24 mouse cellular contexts compared by ENCODE assay signal in genomic region chr16:48405674-48406403, GRCm38 (mm10). TPM values are rescaled to one million over a fixed set of nuclear protein-coding genes. Genes with fewer than 3 reads are reported as not detected.
DNase-seq lines count a peak whose midpoint lies in the region; ATAC-seq and TF ChIP-seq lines count a peak whose summit lies in the region.
"Had no signal": no experiment of that assay in that cellular context is flagged by ENCODE, and none has a peak within 500 bp of the region (broad histone marks: within the 10 kb centered on the region; RNA-seq: fewer than 3 reads in every experiment).

No protein-coding gene starts in this region.

- H3K4me1 ChIP-seq in kidney, adult 2 months (ENCODE audit: control insufficient read depth, insufficient read depth, low read length): peaks cover 2% of the 10 kb centered on the region; the same call in 1 of the 2 replicates
- no peaks in the 10 kb centered on the region for H3K4me1 ChIP-seq in neural tube, embryonic 12.5 days
- no peaks in the 10 kb centered on the region for H3K4me1 ChIP-seq in heart, adult 2 months (ENCODE audit: control insufficient read depth, insufficient read depth, low read length)
- H3K4me1 ChIP-seq: heart, embryonic 15.5 days; midbrain, embryonic 12.5 days had no signal

- intact Hi-C loops in heart, adult 2 months (cut with DNase I): no loop called here

- no peak overlapping the region for H3K4me2 ChIP-seq in neural tube, embryonic 12.5 days (replicated peaks)
- H3K4me2 ChIP-seq: heart, embryonic 15.5 days; midbrain, embryonic 12.5 days had no signal

- DNase-seq in adrenal gland, postnatal 10 days: peak; percentile 16
- no peak for DNase-seq in adrenal gland, adult 18-20 months (ENCODE audit: low spot score in 2 of 2)
- DNase-seq in kidney, adult 2 months: peak; percentile 57
- DNase-seq in kidney, postnatal 4 days: no peak
- peak; percentile 13 to 28 for DNase-seq in adrenal gland, postnatal 36 days
- no peak for DNase-seq in urinary bladder, postnatal 14 days (ENCODE audit: low spot score)
- no peak for DNase-seq in heart, adult 2 months
- DNase-seq: cerebellum, postnatal 10 days; gastrocnemius, postnatal 10 days; heart, adult 18-20 months; liver; liver, postnatal 0 days; lung, postnatal 14 days; right cerebral cortex, postnatal 4 days; thymus, postnatal 4 days had no signal

- H3K9me3 ChIP-seq in neural tube, embryonic 12.5 days: no peaks in the 10 kb centered on the region
- H3K9me3 ChIP-seq: heart, embryonic 15.5 days; midbrain, embryonic 12.5 days had no signal

- H3K9ac ChIP-seq in neural tube, embryonic 12.5 days: no peak overlapping the region
- no peak overlapping the region for H3K9ac ChIP-seq in heart, adult 2 months (ENCODE audit: low read depth, low read length)
- H3K9ac ChIP-seq: heart, embryonic 15.5 days; liver, postnatal 0 days; midbrain, embryonic 12.5 days had no signal

- no peak overlapping the region for H3K27ac ChIP-seq in kidney, adult 2 months (ENCODE audit: insufficient read depth, low read depth, low read length)
- no peak overlapping the region for H3K27ac ChIP-seq in neural tube, embryonic 12.5 days
- H3K27ac ChIP-seq in heart, adult 2 months: no peak overlapping the region
- H3K27ac ChIP-seq: heart, embryonic 15.5 days; midbrain, embryonic 12.5 days had no signal

- TF ChIP-seq EP300 in heart, adult 2 months (IDR thresholded peaks at IDR 0.05; ENCODE audit: insufficient read depth, low read depth, low read length): no peak

- H3K79me2 ChIP-seq in heart, adult 2 months (replicated peaks; ENCODE audit: control insufficient read depth, insufficient read depth, low read length): no peaks in the 10 kb centered on the region

- TF ChIP-seq POLR2A in kidney, adult 2 months (IDR thresholded peaks at IDR 0.05; ENCODE audit: low read depth, low read length): no peak
- TF ChIP-seq POLR2A in heart, adult 2 months (IDR thresholded peaks at IDR 0.05; ENCODE audit: insufficient read depth, low read depth, low read length): no peak

- H3K4me3 ChIP-seq in kidney, adult 2 months (ENCODE audit: insufficient read depth, low read depth, low read length): no peak overlapping the region
- H3K4me3 ChIP-seq in neural tube, embryonic 12.5 days: no peak overlapping the region
- no peak overlapping the region for H3K4me3 ChIP-seq in heart, adult 2 months
- H3K4me3 ChIP-seq: heart, embryonic 15.5 days; midbrain, embryonic 12.5 days; myocyte had no signal

- 38% methylated on average over 10 of the region's 10 CpGs for WGBS in kidney, adult 2 months
- WGBS in neural tube, embryonic 12.5 days: 47% methylated on average over 10 of the region's 10 CpGs
- 68% methylated on average over 10 of the region's 10 CpGs for WGBS in heart, adult 2 months

- no peaks in the 10 kb centered on the region for H3K27me3 ChIP-seq in kidney, adult 2 months (replicated peaks; ENCODE audit: control insufficient read depth, insufficient read depth, low read length)
- H3K27me3 ChIP-seq in neural tube, embryonic 12.5 days (replicated peaks): no peaks in the 10 kb centered on the region
- no peaks in the 10 kb centered on the region for H3K27me3 ChIP-seq in heart, adult 2 months (ENCODE audit: control insufficient read depth, insufficient read depth, low read length)
- H3K27me3 ChIP-seq: heart, embryonic 15.5 days; midbrain, embryonic 12.5 days had no signal

- ATAC-seq in neural tube, embryonic 12.5 days (ENCODE audit: low FRiP score, low read depth): peak; percentile 71; the same call in 1 of the 2 replicates
- ATAC-seq: liver, postnatal 0 days had no signal

- TF ChIP-seq CTCF in kidney, adult 2 months (conservative IDR thresholded peaks at IDR 0.05; ENCODE audit: insufficient read depth, insufficient read length, low read depth, low read length): no peak
- TF ChIP-seq CTCF in heart, adult 2 months (IDR thresholded peaks at IDR 0.05): no peak

- no peaks in the 10 kb centered on the region for H3K36me3 ChIP-seq in kidney, adult 2 months (ENCODE audit: control insufficient read depth, insufficient read depth, low read length)
- no peaks in the 10 kb centered on the region for H3K36me3 ChIP-seq in neural tube, embryonic 12.5 days
- H3K36me3 ChIP-seq in heart, adult 2 months (ENCODE audit: control insufficient read depth, insufficient read depth, low read length): no peaks in the 10 kb centered on the region
- H3K36me3 ChIP-seq: heart, embryonic 15.5 days; midbrain, embryonic 12.5 days had no signal

RNA-seq across cellular contexts. Expression of gene Gm5485, which starts 6.4 kb away (rescaled TPM):
- not detected for total RNA-seq in adrenal gland, postnatal 10 days (2021)
- total RNA-seq in adrenal gland, adult 18-20 months (2021): not detected
- polyA plus RNA-seq in kidney, adult 2 months (2012; rRNA removed): not detected in 2 replicates
- not detected for total RNA-seq in adrenal gland, postnatal 36 days (2021)
- not detected in 2 replicates for polyA plus RNA-seq in neural tube, embryonic 12.5 days (2016; fragmentation: Nextera tagmentation; extraction: Ambion mirVana)
- total RNA-seq in heart, adult 2 months (2021): not detected
- not detected in 2 replicates for polyA plus RNA-seq in heart, adult 2 months (2012; rRNA removed)
- total RNA-seq: gastrocnemius, postnatal 10 days; heart, adult 18-20 months; hematopoietic stem cell, adult 5-6 weeks; layer of hippocampus, postnatal 25 days; left cerebral cortex, postnatal 25 days had no signal
- polyA plus RNA-seq: embryonic facial prominence, embryonic 11.5 days; frontal cortex, adult 2 months; heart, embryonic 15.5 days; liver, postnatal 0 days; midbrain, embryonic 12.5 days; myocyte had no signal

RNA-seq across cellular contexts. Expression of gene Morc1, which starts 25.2 kb away (rescaled TPM):
- not detected for total RNA-seq in adrenal gland, postnatal 10 days (2021)
- total RNA-seq in adrenal gland, adult 18-20 months (2021): not detected
- polyA plus RNA-seq in kidney, adult 2 months (2012; rRNA removed): 0.02 TPM in 1 of 2 replicates, not detected in the other
- not detected for total RNA-seq in adrenal gland, postnatal 36 days (2021)
- 0.11 TPM in 1 of 2 replicates, not detected in the other for polyA plus RNA-seq in neural tube, embryonic 12.5 days (2016; fragmentation: Nextera tagmentation; extraction: Ambion mirVana)
- total RNA-seq in heart, adult 2 months (2021): not detected
- 0.04 TPM in 1 of 2 replicates, not detected in the other for polyA plus RNA-seq in heart, adult 2 months (2012; rRNA removed)
- total RNA-seq: gastrocnemius, postnatal 10 days; heart, adult 18-20 months; hematopoietic stem cell, adult 5-6 weeks had no signal
- polyA plus RNA-seq: embryonic facial prominence, embryonic 11.5 days; liver, postnatal 0 days; midbrain, embryonic 12.5 days; myocyte had no signal

Comparison
In these comparisons a context has a peak if more than half of its experiments do, and no peak if none do; other contexts are left out.
1. DNase-seq: peak in adrenal gland, postnatal 10 days (single experiment), kidney, adult 2 months (single experiment) and adrenal gland, postnatal 36 days (2 of 2); none in adrenal gland, adult 18-20 months (0 of 2), kidney, postnatal 4 days (0 of 2), urinary bladder, postnatal 14 days (single experiment) and heart, adult 2 months (0 of 2).